Mouse (Mus musculus) 416B (cell line): Measurements from ENCODE around the gene Scn10a.

ENCODE experiments used
- DNase-seq: peaks from one replicate; pipeline ENCODE4 v3.0.0; 2011; ENCODE audit warnings: low read depth

The Scn10a gene

GRCm38 (mm10) chr9:119575732-119576131 is 143.4 kb downstream of the Scn10a start:
- no peak for DNase-seq

- DNase-seq = no peak
Measured at GRCm38 (mm10) chr9:119574366-119574765, 144.8 kb downstream of the Scn10a start.

GRCm38 (mm10) chr9:119573009-119573408 is 146.1 kb downstream of the Scn10a start:
- DNase-seq = no peak

- DNase-seq = no peak
Measured at GRCm38 (mm10) chr9:119571411-119571888, 147.7 kb downstream of the Scn10a start.

- no peak for DNase-seq
Measured at GRCm38 (mm10) chr9:119570652-119571051, 148.5 kb downstream of the Scn10a start.

GRCm38 (mm10) chr9:119568732-119569131 is 150.4 kb downstream of the Scn10a start:
- DNase-seq = no peak

- no peak for DNase-seq
Measured at GRCm38 (mm10) chr9:119567800-119568199, 151.3 kb downstream of the Scn10a start.

- no peak for DNase-seq
Measured at GRCm38 (mm10) chr9:119566214-119566613, 152.9 kb downstream of the Scn10a start.

- no peak for DNase-seq
Measured at GRCm38 (mm10) chr9:119564803-119565202, 154.3 kb downstream of the Scn10a start.

GRCm38 (mm10) chr9:119563617-119564016 is 155.5 kb downstream of the Scn10a start:
- peak; percentile 4 for DNase-seq

- no peak for DNase-seq
Measured at GRCm38 (mm10) chr9:119562256-119562655, 156.9 kb downstream of the Scn10a start.

- no peak for DNase-seq
Measured at GRCm38 (mm10) chr9:119561746-119562145, 157.4 kb downstream of the Scn10a start.

GRCm38 (mm10) chr9:119559537-119560276 is 159.4 kb downstream of the Scn10a start:
- DNase-seq = no peak
